Mouse (Mus musculus) cerebellum, postnatal 14 days (tissue): ENCODE results near the gene Mrpl44.

Experiments used
- DNase-seq, 2 experiments: peaks; one replicate each; pipeline ENCODE4 v3.0.0; 2021; ENCODE audit warnings: mixed read lengths in 2 of 2

Gene Mrpl44

DNA sequence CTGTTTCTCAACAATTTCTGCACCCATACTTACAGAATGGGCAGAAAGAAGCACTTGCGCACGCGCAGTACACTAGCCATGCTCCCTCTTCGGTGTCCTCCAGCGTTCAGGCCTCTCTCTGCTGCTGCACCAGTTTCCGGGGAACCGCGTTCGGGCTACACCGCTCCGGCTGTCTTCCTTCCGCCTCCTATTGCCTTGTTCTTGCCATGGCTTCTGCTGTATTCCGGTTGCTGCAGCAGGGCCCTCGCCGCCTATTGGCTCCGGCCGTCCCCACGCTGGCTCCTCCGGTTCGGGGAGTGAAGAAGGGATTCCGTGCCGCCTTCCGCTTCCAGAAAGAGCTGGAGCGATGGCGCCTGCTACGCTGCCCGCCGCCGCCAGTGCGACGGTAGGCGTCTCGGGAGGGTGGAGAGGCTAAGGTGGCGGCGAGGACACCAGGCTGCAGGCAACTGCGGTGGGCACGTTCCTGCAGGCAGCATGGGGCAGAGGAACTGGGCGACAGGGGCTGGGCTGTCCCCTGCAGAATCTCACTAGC lies at the start of gene Mrpl44, which contains the start of gene Wdfy1:
Mrpl44 (plus strand) TSS at position 92 of the 532 bp plus-strand sequence.
Wdfy1 (minus strand) TSS at position 217 of the 532 bp plus-strand sequence.
- DNase-seq, result peak; percentile 98 to 100

- no peak for DNase-seq
Measured at GRCm38 (mm10) chr1:79734794-79735193, 41.0 kb upstream of the Mrpl44 start.

GRCm38 (mm10) chr1:79736408-79736807 lies 39.4 kb upstream of the Mrpl44 start:
- no peak for DNase-seq

GRCm38 (mm10) chr1:79739726-79740125 lies 36.1 kb upstream of the Mrpl44 start:
- no peak for DNase-seq

DNA sequence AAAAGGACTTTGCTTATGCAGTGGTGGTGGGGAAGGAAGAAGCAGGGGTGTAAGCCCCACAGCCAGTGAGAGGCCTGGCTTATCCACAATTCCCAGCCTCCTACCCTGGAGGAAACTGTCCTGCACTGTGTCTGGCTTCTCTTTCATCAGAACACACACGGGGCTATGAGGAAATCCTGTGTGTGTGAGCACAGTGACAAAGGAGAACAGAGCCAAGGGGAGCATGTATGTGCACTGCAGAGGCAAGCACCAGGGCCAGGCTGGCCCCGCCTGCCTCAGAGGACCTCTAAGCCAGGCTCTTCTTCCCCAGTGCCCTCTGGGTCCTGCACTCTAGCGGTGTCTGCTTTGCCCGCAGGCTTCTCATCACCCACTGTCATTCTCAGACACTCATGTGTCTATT lies 34.8 kb upstream of the Mrpl44 start:
- DNase-seq, result no peak

DNA sequence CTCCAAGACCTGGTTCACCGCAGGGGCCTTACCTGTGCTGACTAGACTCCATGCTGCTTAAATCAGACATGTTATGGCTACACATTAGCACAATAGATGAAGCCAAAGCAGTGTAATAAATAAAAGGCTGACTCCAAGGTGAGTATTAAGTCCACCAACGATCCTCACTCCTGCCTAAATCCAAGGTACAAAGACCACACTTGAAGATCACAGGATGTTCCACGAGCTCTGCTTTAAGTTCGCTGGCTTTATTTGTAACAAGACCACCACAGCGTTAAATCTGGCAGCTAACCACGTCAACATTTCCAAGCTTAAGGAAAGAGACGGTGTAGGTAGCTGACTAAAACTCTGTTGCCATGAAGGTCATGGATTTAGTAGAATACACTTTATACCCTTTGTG lies 32.9 kb upstream of the Mrpl44 start:
- DNase-seq, result no peak

DNA sequence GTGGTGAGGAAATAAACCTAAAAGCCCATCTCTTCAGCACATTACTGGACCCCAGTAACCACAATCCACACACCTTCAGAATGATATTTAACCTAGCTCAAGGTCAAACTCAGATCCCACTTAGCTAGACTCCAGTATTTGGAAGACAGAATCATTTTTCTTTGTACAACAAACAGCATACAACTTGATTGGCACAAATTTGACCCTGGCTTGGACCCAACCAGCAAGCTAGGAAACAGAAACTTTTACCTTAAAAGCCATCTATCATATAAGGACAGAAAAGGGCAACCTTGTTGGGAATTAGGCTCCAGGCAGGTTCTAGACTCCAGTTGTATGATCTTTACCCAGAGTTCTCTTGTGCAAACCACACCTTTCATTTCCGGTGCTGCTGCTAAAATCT lies 32.4 kb upstream of the Mrpl44 start:
- DNase-seq, result no peak

DNA sequence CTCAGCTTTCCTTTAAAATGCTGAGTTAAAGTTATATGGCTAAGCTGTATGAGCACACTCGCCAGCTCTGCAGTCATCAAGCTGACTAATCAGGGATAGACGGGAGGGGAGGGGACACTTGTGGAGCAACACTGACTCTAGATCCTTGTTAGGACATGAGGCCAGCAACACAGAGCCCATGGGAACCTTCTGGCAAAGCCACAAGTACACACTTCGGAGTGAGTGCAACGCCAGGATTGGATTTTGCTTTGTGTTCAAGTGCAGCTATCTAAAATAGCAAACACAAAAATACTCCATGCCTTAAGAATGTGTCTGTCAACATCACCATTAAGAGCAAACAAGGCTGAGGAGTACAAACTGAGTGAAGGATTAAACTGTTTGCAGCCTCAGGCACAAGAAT lies 29.8 kb upstream of the Mrpl44 start:
- no peak for DNase-seq

DNA sequence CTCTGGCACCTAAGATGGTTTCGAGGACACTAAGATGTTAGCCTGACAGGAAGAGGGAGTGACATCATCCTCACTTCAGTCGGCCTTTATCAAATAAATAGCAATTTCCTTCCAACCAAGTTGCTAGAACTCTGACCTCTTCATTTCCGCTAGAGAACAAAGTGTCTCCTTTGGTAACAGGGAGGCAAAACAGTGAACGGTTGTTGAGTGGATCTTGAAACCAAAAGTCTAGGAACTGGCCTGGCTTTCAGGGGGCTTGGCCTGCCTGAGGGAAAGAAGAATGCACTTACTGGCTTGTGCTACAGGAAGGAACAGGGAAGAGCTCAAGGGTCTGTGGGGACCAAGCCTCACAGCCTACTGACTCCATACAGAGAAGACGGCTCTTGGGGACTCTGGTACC lies 24.6 kb upstream of the Mrpl44 start:
- DNase-seq, result no peak

DNA sequence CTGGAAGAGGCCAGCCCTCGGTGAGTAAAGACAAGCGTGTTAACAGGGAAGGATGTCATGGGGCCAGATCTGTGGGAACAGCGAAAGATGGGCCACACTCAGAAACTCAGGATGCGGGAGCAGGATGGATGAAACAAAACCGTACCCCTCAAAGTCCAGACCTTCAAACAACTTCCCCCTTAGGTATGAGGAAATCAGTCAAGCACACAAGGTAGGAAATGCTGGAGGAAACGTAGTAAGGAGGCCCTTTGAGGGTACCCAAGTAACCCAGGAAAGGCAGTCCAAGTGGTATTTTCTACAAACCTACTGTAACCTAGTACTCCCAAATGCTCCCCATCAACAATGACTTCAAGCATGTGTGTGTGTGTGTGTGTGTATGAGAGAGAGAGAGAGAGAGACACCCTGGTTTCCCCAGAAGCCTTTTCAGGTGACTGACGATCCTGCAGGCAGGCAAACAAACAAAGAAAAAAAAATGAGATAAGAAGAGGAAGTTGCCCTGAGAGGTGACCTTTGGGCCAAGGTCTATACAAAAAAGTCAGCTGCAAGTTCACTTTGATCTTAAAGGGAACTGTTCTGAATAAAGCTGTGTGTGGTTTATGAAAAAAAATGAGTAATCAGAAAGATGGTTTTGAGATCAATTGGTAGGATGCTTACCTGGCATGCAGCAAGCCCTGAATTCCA lies 23.7 kb upstream of the Mrpl44 start:
- no peak for DNase-seq

GRCm38 (mm10) chr1:79752714-79753340 lies 23.0 kb upstream of the Mrpl44 start:
- no peak for DNase-seq

DNA sequence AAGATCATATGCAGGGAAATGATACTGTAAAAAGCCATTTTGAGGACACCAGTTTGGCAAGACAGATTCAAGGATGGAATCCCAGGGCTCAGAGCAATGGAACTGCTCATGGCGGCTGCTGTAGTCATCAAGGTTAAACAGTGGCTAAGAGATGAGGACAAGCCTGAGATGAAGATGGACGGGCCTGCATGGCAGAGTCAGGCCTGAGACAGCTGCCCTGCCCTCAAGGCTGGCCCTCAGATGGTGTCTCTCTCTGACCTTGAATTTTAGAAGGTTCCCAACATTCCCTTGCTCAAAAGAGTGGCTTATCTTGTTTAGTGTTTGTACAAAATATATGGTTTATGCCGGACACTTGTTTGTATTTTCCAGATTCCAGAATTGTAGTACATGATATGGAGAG lies 22.4 kb upstream of the Mrpl44 start:
- DNase-seq, result no peak

DNA sequence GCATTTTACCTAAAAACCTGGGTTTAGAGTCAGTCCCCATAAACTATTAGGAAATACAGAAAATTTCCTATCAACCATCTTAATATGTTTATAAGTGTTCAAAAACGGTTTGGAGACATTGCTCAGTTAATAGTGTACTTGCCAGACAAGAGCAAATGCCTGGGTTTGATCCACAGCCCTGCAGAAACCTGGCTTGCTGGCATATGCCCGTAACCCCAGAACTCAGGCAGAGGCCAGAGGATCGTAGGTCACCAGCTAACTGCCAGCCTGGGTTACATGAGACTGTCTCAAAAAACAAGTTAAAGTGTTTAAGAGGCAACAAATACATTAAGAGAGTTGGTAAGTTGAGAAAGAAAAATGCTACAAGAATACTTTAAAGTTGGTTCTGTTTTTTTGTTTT lies 20.9 kb upstream of the Mrpl44 start:
- no peak for DNase-seq

GRCm38 (mm10) chr1:79755376-79755775 lies 20.4 kb upstream of the Mrpl44 start:
- no peak for DNase-seq

DNA sequence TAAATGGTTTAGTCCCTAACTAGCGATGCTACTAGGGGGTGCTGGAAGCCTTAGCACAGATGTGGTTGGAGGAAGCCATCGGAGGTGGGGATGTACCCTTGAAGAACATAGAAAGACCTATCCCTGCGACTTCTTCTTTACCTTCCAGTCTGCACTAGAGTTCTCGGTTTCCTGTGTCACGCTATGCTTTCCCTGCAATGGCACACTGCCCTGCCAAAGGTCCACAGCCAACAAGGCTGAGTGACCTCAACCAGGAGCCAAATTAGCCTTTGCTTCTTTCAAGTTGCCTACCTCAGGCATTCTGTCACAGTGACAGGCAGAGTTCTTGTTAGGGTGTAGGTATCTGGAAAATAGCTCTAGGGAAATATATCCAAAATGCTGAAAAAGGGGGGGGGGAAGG lies 19.4 kb upstream of the Mrpl44 start:
- DNase-seq, result no peak

GRCm38 (mm10) chr1:79757161-79757560 lies 18.7 kb upstream of the Mrpl44 start:
- no peak for DNase-seq

GRCm38 (mm10) chr1:79757597-79757996 lies 18.2 kb upstream of the Mrpl44 start:
- DNase-seq, result no peak

- DNase-seq, result no peak
Measured at GRCm38 (mm10) chr1:79759006-79759405, 16.8 kb upstream of the Mrpl44 start.

DNA sequence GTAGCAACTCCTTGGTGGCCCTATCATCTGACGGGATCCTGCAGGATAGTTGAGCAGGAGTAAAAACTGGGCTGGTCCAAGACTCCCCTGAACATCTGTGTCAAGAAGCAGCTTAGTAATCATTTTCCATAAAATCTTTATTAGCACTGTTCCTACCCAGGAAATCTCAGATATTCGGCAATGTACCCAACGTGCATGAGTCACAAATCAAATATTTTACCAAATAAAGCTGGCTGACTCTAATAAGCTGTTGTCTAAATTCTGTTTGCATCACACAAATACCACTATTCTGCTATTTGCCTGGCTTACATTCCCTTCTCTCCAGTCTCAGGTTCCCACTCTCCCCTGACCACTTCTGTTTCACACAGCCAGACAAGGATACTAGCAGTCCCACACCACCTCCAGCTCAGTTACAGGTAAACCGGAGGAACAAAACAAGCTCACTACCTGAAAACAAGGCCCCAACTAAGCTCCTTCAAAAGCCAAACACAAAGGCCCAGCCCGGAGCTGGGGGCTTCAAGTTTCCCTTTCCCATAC lies 16.3 kb upstream of the Mrpl44 start:
- no peak for DNase-seq

DNA sequence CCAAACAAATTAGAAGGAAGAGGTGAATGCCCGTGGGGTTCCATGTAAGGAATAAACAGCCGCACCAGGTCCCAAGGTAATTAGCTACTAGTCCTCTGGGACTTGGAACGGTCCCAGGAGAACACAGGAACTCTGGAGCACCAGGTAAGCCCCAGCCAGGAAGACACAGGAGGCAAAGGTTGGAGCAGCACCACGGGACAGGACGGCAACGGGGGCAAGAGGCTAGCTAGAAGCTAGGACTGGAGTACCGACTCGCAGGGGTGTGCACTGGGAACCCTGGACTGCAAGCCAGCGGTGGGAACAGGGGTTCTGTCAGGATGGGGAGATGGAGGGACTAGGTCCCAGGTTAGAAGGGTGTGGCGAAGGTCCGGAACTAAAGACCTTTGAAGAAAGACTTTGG lies 15.2 kb upstream of the Mrpl44 start:
- peak; percentile 25 to 28 for DNase-seq

GRCm38 (mm10) chr1:79761106-79761916 lies 14.5 kb upstream of the Mrpl44 start:
- DNase-seq, result peak; percentile 85 to 89

DNA sequence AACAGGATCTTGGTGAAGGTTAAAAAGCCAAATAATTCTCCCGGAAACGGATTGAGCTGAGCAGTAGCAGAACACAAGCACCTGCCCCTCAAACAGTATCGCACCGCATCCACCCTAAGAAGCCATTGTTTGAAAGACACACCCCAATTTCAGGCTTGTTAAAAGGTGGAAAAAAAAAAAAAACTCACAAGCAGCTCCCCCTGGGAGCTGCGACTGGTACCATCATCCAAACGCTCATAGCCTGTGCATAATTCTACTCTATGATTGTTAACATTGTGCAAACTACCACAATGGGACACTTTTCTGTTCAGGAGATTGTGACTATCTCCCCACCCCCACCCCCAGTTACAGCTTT lies 13.9 kb upstream of the Mrpl44 start:
- DNase-seq, result no peak
